Mouse (Mus musculus): Measurements from ENCODE around the gene Gabrp. TPM values are rescaled to one million over a fixed set of nuclear protein-coding genes. Genes with fewer than 3 reads are reported as not detected.

Gene Gabrp
- polyA plus RNA-seq, 1 experiment from 2014 or later, result not detected

GRCm38 (mm10) chr11:33550861-33551560, 27.7 kb downstream of the Gabrp start:
- Histone ChIP-seq H3K27ac (ENCODE audit: low read depth) (no peak overlapping the region), H3K4me1 (ENCODE audit: insufficient read depth) (no peaks in the 10 kb centered on the region), H3K9me3 (ENCODE audit: low read depth, low read length) (no peaks in the 10 kb centered on the region), H3K36me3 (ENCODE audit: insufficient read depth) (no peaks in the 10 kb centered on the region), H3K4me3 (ENCODE audit: low read depth, low read length) (no peak overlapping the region), H3K27me3 (ENCODE audit: insufficient read depth, low read length) (no peaks in the 10 kb centered on the region), H3K9ac (no peak overlapping the region), H3K4me2 (no peak overlapping the region)
- DNase-seq (no peak), ATAC-seq (ENCODE audit: insufficient read depth) (no peak)
- 73% methylated on average over 14 of the region's 14 CpGs for WGBS
- no peak for TF ChIP-seq CTCF (IDR thresholded peaks at IDR 0.05; ENCODE audit: low read depth)

- Histone ChIP-seq H3K9me3 (ENCODE audit: low read depth, low read length) (no peaks in the 10 kb centered on the region), H3K4me1 (ENCODE audit: insufficient read depth) (no peaks in the 10 kb centered on the region), H3K36me3 (ENCODE audit: insufficient read depth) (no peaks in the 10 kb centered on the region), H3K4me3 (ENCODE audit: low read depth, low read length) (no peak overlapping the region), H3K9ac (no peak overlapping the region), H3K27me3 (ENCODE audit: insufficient read depth, low read length) (no peaks in the 10 kb centered on the region), H3K27ac (ENCODE audit: low read depth) (no peak overlapping the region), H3K4me2 (no peak overlapping the region)
- DNase-seq (peak; percentile 77), ATAC-seq (ENCODE audit: insufficient read depth) (no peak)
- WGBS, result 53% methylated on average over 2 of the region's 2 CpGs
- no peak for TF ChIP-seq CTCF (IDR thresholded peaks at IDR 0.05; ENCODE audit: low read depth)
Observed at GRCm38 (mm10) chr11:33547386-33547785, 31.4 kb downstream of the Gabrp start.

GRCm38 (mm10) chr11:33544945-33545344, 33.8 kb downstream of the Gabrp start:
- no peak for TF ChIP-seq CTCF (IDR thresholded peaks at IDR 0.05; ENCODE audit: low read depth)
- ATAC-seq (ENCODE audit: insufficient read depth), result peak; percentile 44; the same call in 1 of the 2 replicates
- no peak for DNase-seq
- H3K4me1 ChIP-seq (ENCODE audit: insufficient read depth), result no peaks in the 10 kb centered on the region
- no peaks in the 10 kb centered on the region for H3K9me3 ChIP-seq (ENCODE audit: low read depth, low read length)
- no peaks in the 10 kb centered on the region for H3K27me3 ChIP-seq (ENCODE audit: insufficient read depth, low read length)
- H3K4me3 ChIP-seq (ENCODE audit: low read depth, low read length), result no peak overlapping the region
- no peak overlapping the region for H3K9ac ChIP-seq
- WGBS, result 89% methylated on average over 2 of the region's 2 CpGs
- no peak overlapping the region for H3K27ac ChIP-seq (ENCODE audit: low read depth)
- H3K36me3 ChIP-seq (ENCODE audit: insufficient read depth), result no peaks in the 10 kb centered on the region
- no peak overlapping the region for H3K4me2 ChIP-seq

- Histone ChIP-seq H3K9ac (no peak overlapping the region), H3K27ac (ENCODE audit: low read depth) (no peak overlapping the region), H3K4me1 (ENCODE audit: insufficient read depth) (no peaks in the 10 kb centered on the region), H3K4me2 (peak overlapping the region; percentile 31; the same call in 1 of the 2 replicates), H3K36me3 (ENCODE audit: insufficient read depth) (no peaks in the 10 kb centered on the region), H3K27me3 (ENCODE audit: insufficient read depth, low read length) (no peaks in the 10 kb centered on the region), H3K4me3 (ENCODE audit: low read depth, low read length) (no peak overlapping the region), H3K9me3 (ENCODE audit: low read depth, low read length) (no peaks in the 10 kb centered on the region)
- ATAC-seq (ENCODE audit: insufficient read depth) (peak; percentile 35; the same call in 1 of the 2 replicates), DNase-seq (peak; percentile 54)
- WGBS, result 37% methylated on average over 11 of the region's 11 CpGs
- no peak for TF ChIP-seq CTCF (IDR thresholded peaks at IDR 0.05; ENCODE audit: low read depth)
Observed at GRCm38 (mm10) chr11:33544121-33544520, 34.6 kb downstream of the Gabrp start.

GRCm38 (mm10) chr11:33537390-33538125, 41.2 kb downstream of the Gabrp start:
- no peak overlapping the region for H3K27ac ChIP-seq (ENCODE audit: low read depth)
- no peak for DNase-seq
- no peak for ATAC-seq (ENCODE audit: insufficient read depth)
- H3K27me3 ChIP-seq (ENCODE audit: insufficient read depth, low read length), result no peaks in the 10 kb centered on the region
- 73% methylated on average over 5 of the region's 5 CpGs for WGBS
- no peak overlapping the region for H3K4me2 ChIP-seq
- no peak overlapping the region for H3K4me3 ChIP-seq (ENCODE audit: low read depth, low read length)
- no peak overlapping the region for H3K9ac ChIP-seq
- no peaks in the 10 kb centered on the region for H3K4me1 ChIP-seq (ENCODE audit: insufficient read depth)
- H3K36me3 ChIP-seq (ENCODE audit: insufficient read depth), result no peaks in the 10 kb centered on the region
- no peaks in the 10 kb centered on the region for H3K9me3 ChIP-seq (ENCODE audit: low read depth, low read length)
- no peak for TF ChIP-seq CTCF (IDR thresholded peaks at IDR 0.05; ENCODE audit: low read depth)

- DNase-seq, result no peak
- H3K27ac ChIP-seq (ENCODE audit: low read depth), result no peak overlapping the region
- H3K36me3 ChIP-seq (ENCODE audit: insufficient read depth), result no peaks in the 10 kb centered on the region
- H3K9ac ChIP-seq, result no peak overlapping the region
- H3K4me3 ChIP-seq (ENCODE audit: low read depth, low read length), result no peak overlapping the region
- H3K4me1 ChIP-seq (ENCODE audit: insufficient read depth), result no peaks in the 10 kb centered on the region
- TF ChIP-seq CTCF (IDR thresholded peaks at IDR 0.05; ENCODE audit: low read depth), result no peak
- WGBS, result 88% methylated on average over 3 of the region's 3 CpGs
- no peaks in the 10 kb centered on the region for H3K9me3 ChIP-seq (ENCODE audit: low read depth, low read length)
- H3K27me3 ChIP-seq (ENCODE audit: insufficient read depth, low read length), result no peaks in the 10 kb centered on the region
- no peak overlapping the region for H3K4me2 ChIP-seq
- ATAC-seq (ENCODE audit: insufficient read depth), result no peak
Observed at GRCm38 (mm10) chr11:33536636-33537035, 42.1 kb downstream of the Gabrp start.

GRCm38 (mm10) chr11:33534541-33534940, 44.2 kb downstream of the Gabrp start:
- ATAC-seq (ENCODE audit: insufficient read depth), result no peak
- H3K9ac ChIP-seq, result no peak overlapping the region
- H3K4me2 ChIP-seq, result no peak overlapping the region

More at GRCm38 (mm10) chr11:33534541-33534940, 44.2 kb downstream of the Gabrp start:
- Histone ChIP-seq H3K27ac (ENCODE audit: low read depth) (no peak overlapping the region), H3K36me3 (ENCODE audit: insufficient read depth) (no peaks in the 10 kb centered on the region), H3K27me3 (ENCODE audit: insufficient read depth, low read length) (no peaks in the 10 kb centered on the region), H3K4me1 (ENCODE audit: insufficient read depth) (no peaks in the 10 kb centered on the region), H3K4me3 (ENCODE audit: low read depth, low read length) (no peak overlapping the region), H3K9me3 (ENCODE audit: low read depth, low read length) (no peaks in the 10 kb centered on the region)
- no peak for TF ChIP-seq CTCF (IDR thresholded peaks at IDR 0.05; ENCODE audit: low read depth)
- 75% methylated on average over 4 of the region's 4 CpGs for WGBS
- DNase-seq, result no peak

Data from lung, embryonic 14.5 days (tissue).